Mouse (Mus musculus) bone marrow, adult 2 months (tissue): ENCODE results near the gene Ankrd12.

Experiments used
- CTCF ChIP-seq: fragments of 200-500 bp; IDR thresholded peaks from 2 replicates; pipeline ENCODE4 v1.5.1; 2011; ENCODE audit warnings: low read length, control low read depth; ENCODE audit not compliant: control insufficient read depth, insufficient read depth
- POLR2A ChIP-seq: fragments of 200-500 bp; IDR thresholded peaks from 2 replicates; pipeline ENCODE4 v1.6.1; 2011; ENCODE audit warnings: low read depth, mild to moderate bottlenecking, control low read depth, low read length, borderline replicate concordance; ENCODE audit not compliant: control insufficient read depth

DNA sequence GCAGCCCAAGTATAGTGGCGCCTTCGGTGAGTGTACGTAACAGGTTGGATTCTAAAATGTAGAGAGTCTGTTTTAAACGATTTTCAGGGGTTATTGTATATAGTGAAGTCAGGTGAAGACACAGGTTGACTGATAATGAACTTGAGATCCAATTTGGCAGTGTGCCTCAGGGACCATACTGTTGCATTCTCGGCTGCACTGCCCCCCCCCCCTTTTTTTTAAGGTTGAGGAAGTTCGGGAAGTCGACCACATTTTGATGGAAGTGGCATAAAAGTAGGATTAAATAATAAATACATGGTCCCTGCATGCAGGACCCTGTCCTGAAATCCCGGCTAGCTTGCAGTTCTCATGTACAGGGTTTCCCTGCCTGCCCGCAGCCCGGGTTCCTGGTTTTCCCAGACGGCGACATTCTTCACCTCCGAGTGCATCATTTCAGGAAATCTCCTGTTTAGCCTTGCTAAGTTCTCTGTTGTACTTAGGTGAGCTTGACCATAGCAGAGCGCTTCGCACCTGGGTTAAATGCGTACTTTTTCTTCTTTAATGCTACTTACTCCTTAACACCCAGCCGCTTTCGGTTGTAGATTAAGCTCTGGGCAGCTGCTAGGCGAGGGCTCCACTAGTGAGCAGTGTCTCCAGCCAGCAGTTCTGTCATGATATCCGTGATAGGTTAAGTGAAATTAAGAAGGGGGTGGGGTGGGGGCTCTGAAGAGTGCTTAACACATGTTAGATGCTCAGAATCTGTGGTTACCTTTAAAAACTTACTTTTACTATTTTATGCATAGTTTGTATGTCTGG lies 47.1 kb upstream of the Ankrd12 start:
- TF ChIP-seq CTCF = no peak
- TF ChIP-seq POLR2A = no peak
